In genomic region chr6:108434816-108435215, GRCm38 (mm10) we compare ENCODE assay signal across 22 mouse cellular contexts.
"Had no signal": no experiment of that assay in that cellular context is flagged by ENCODE, and none has a peak within 500 bp of the region (broad histone marks: within the 10 kb centered on the region; RNA-seq: fewer than 3 reads in every experiment).

No protein-coding gene starts in this region.

- H3K36me3 ChIP-seq: hindbrain, embryonic 12.5 days; intestine, embryonic 15.5 days; limb, embryonic 10.5 days; limb, embryonic 12.5 days; liver, embryonic 13.5 days had no signal

- DNase-seq: gastrocnemius, adult 2 months; gastrocnemius, postnatal 10 days; gastrocnemius, postnatal 25 days; heart, adult 18-20 months; heart, postnatal 10 days; heart, postnatal 4 days; kidney, adult 18-20 months; kidney, postnatal 4 days; liver; liver, embryonic 13.5 days had no signal

- H3K27me3 ChIP-seq: heart, embryonic 12.5 days; hindbrain, embryonic 12.5 days; intestine, embryonic 15.5 days; kidney, embryonic 15.5 days; limb, embryonic 12.5 days; liver, embryonic 13.5 days had no signal

- H3K9ac ChIP-seq: heart, embryonic 12.5 days; hindbrain, embryonic 12.5 days; hindbrain, embryonic 14.5 days; intestine, embryonic 15.5 days; kidney, embryonic 15.5 days; limb, embryonic 12.5 days; liver, embryonic 13.5 days had no signal

- H3K4me3 ChIP-seq: gastrocnemius, adult 2 months; heart, embryonic 10.5 days; heart, embryonic 12.5 days; hindbrain, embryonic 10.5 days; hindbrain, embryonic 12.5 days; intestine, embryonic 15.5 days; kidney, embryonic 15.5 days; limb, embryonic 10.5 days; limb, embryonic 12.5 days; liver, embryonic 13.5 days had no signal

- ATAC-seq: intestine, embryonic 15.5 days; intestine, postnatal 0 days had no signal

- H3K9me3 ChIP-seq: heart, embryonic 10.5 days; heart, embryonic 12.5 days; hindbrain, embryonic 10.5 days; hindbrain, embryonic 12.5 days; intestine, embryonic 15.5 days; kidney, embryonic 15.5 days; limb, embryonic 10.5 days; limb, embryonic 12.5 days; liver, embryonic 13.5 days had no signal

- H3K27ac ChIP-seq: gastrocnemius, adult 2 months; hindbrain, embryonic 10.5 days; hindbrain, embryonic 12.5 days; hindbrain, embryonic 14.5 days; intestine, embryonic 15.5 days; kidney, embryonic 15.5 days; kidney, postnatal 0 days; limb, embryonic 10.5 days; liver, embryonic 13.5 days had no signal

- H3K4me2 ChIP-seq: heart, embryonic 12.5 days; hindbrain, embryonic 12.5 days; hindbrain, embryonic 14.5 days; intestine, embryonic 15.5 days; kidney, embryonic 15.5 days; limb, embryonic 12.5 days; liver, embryonic 11.5 days; liver, embryonic 13.5 days had no signal
